Mouse (Mus musculus): ENCODE results near the gene Wwox.

Wwox gene

GRCm38 (mm10) chr8:114670801-114671200 is 231.3 kb downstream of the Wwox start:
- DNase-seq (ENCODE audit: low spot score): no peak

GRCm38 (mm10) chr8:114671237-114671674 is 231.8 kb downstream of the Wwox start:
- no peak for DNase-seq (ENCODE audit: low spot score)

GRCm38 (mm10) chr8:114673416-114673815 is 234.0 kb downstream of the Wwox start:
- no peak for DNase-seq (ENCODE audit: low spot score)

- no peak for DNase-seq (ENCODE audit: low spot score)
Measured at GRCm38 (mm10) chr8:114675151-114675550, 235.7 kb downstream of the Wwox start.

- DNase-seq (ENCODE audit: low spot score): no peak
Measured at GRCm38 (mm10) chr8:114676918-114677317, 237.5 kb downstream of the Wwox start.

GRCm38 (mm10) chr8:114677551-114678127 is 238.2 kb downstream of the Wwox start:
- DNase-seq (ENCODE audit: low spot score): no peak

GRCm38 (mm10) chr8:114679386-114680098 is 240.1 kb downstream of the Wwox start:
- DNase-seq (ENCODE audit: low spot score): no peak

- DNase-seq (ENCODE audit: low spot score): no peak
Measured at GRCm38 (mm10) chr8:114681136-114681535, 241.7 kb downstream of the Wwox start.

GRCm38 (mm10) chr8:114682166-114682565 is 242.7 kb downstream of the Wwox start:
- no peak for DNase-seq (ENCODE audit: low spot score)

GRCm38 (mm10) chr8:114684046-114684702 is 244.7 kb downstream of the Wwox start:
- no peak for DNase-seq (ENCODE audit: low spot score)

GRCm38 (mm10) chr8:114686462-114686861 is 247.0 kb downstream of the Wwox start:
- DNase-seq (ENCODE audit: low spot score): no peak

- DNase-seq (ENCODE audit: low spot score): no peak
Measured at GRCm38 (mm10) chr8:114688732-114689131, 249.3 kb downstream of the Wwox start.

GRCm38 (mm10) chr8:114694566-114695198 is 255.2 kb downstream of the Wwox start:
- no peak for DNase-seq (ENCODE audit: low spot score)

- no peak for DNase-seq (ENCODE audit: low spot score)
Measured at GRCm38 (mm10) chr8:114703517-114703916, 264.1 kb downstream of the Wwox start.

- DNase-seq (ENCODE audit: low spot score): peak; percentile 40
Measured at GRCm38 (mm10) chr8:114707538-114708138, 268.2 kb downstream of the Wwox start.

- DNase-seq (ENCODE audit: low spot score): no peak
Measured at GRCm38 (mm10) chr8:114715318-114716070, 276.0 kb downstream of the Wwox start.

GRCm38 (mm10) chr8:114716546-114717255 is 277.2 kb downstream of the Wwox start:
- DNase-seq (ENCODE audit: low spot score): no peak

- no peak for DNase-seq (ENCODE audit: low spot score)
Measured at GRCm38 (mm10) chr8:114718821-114719220, 279.4 kb downstream of the Wwox start.

- no peak for DNase-seq (ENCODE audit: low spot score)
Measured at GRCm38 (mm10) chr8:114722611-114723010, 283.2 kb downstream of the Wwox start.

- DNase-seq (ENCODE audit: low spot score): no peak
Measured at GRCm38 (mm10) chr8:114731260-114732140, 292.0 kb downstream of the Wwox start.
